8 mouse cellular contexts compared by ENCODE assay signal in the genomic region with DNA sequence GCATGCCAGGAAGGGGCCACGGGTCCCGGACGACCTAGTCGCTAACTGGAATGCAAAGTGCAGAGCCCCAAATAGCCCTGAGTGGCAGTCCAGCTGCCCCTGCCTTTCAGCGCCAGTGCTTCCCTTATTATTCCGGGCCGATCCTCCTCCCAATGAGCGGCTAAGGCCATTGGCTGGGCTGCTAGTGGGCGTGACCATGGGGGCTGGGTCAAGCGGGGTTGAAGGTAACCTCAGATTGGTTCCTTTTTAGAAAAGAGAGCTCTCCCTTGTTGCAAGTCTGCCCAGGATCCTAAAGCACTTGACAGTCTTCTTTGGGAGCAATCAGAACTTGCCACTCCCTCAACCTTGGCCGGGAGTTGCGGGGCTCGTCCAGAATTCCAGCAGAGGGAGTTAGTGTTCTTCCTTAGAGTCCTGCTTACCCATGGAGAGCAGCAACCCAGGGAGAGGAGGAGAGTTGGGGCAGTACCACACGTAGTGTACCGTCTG. TPM values are rescaled to one million over a fixed set of nuclear protein-coding genes. Genes with fewer than 3 reads are reported as not detected.
DNase-seq lines count a peak whose midpoint lies in the region; ATAC-seq and TF ChIP-seq lines count a peak whose summit lies in the region.

No protein-coding gene starts in this region.

- peak overlapping the region; percentile 100 for H3K4me2 ChIP-seq in embryonic facial prominence, embryonic 13.5 days
- H3K4me2 ChIP-seq in limb, embryonic 12.5 days: peak overlapping the region; percentile 100
- H3K4me2 ChIP-seq in midbrain, embryonic 13.5 days (replicated peaks): peak overlapping the region; percentile 99

- no peaks in the 10 kb centered on the region for H3K79me2 ChIP-seq in heart, adult 2 months (replicated peaks; ENCODE audit: control insufficient read depth, insufficient read depth, low read length)

- DNase-seq in 416B (ENCODE audit: low read depth): peak; percentile 92
- peak; percentile 89 for DNase-seq in adrenal gland, postnatal 25 days
- peak; percentile 89 to 91 for DNase-seq in heart, adult 2 months
- peak; percentile 95 for DNase-seq in kidney, adult 2 months
- peak; percentile 68 to 71 for DNase-seq in spleen, adult 18-20 months

- no peaks in the 10 kb centered on the region for H3K36me3 ChIP-seq in embryonic facial prominence, embryonic 13.5 days
- no peaks in the 10 kb centered on the region for H3K36me3 ChIP-seq in heart, adult 2 months (ENCODE audit: control insufficient read depth, insufficient read depth, low read length)
- no peaks in the 10 kb centered on the region for H3K36me3 ChIP-seq in kidney, adult 2 months (ENCODE audit: control insufficient read depth, insufficient read depth, low read length)
- no peaks in the 10 kb centered on the region for H3K36me3 ChIP-seq in limb, embryonic 12.5 days
- no peaks in the 10 kb centered on the region for H3K36me3 ChIP-seq in midbrain, embryonic 13.5 days

- no peaks in the 10 kb centered on the region for H3K27me3 ChIP-seq in embryonic facial prominence, embryonic 13.5 days
- H3K27me3 ChIP-seq in heart, adult 2 months (ENCODE audit: control insufficient read depth, insufficient read depth, low read length): no peaks in the 10 kb centered on the region
- no peaks in the 10 kb centered on the region for H3K27me3 ChIP-seq in kidney, adult 2 months (replicated peaks; ENCODE audit: control insufficient read depth, insufficient read depth, low read length)
- peaks cover 33% of the 10 kb centered on the region for H3K27me3 ChIP-seq in limb, embryonic 12.5 days
- peaks cover 53% of the 10 kb centered on the region for H3K27me3 ChIP-seq in midbrain, embryonic 13.5 days

- WGBS in embryonic facial prominence, embryonic 13.5 days: under 1% methylated on average over 15 of the region's 15 CpGs
- 2% methylated on average over 15 of the region's 15 CpGs for WGBS in heart, adult 2 months
- WGBS in kidney, adult 2 months: 3% methylated on average over 15 of the region's 15 CpGs
- 0% methylated on average over 15 of the region's 15 CpGs for WGBS in limb, embryonic 12.5 days
- 0% methylated on average over 15 of the region's 15 CpGs for WGBS in midbrain, embryonic 13.5 days

- peak; percentile 69 for ATAC-seq in embryonic facial prominence, embryonic 13.5 days (ENCODE audit: insufficient number of reproducible peaks, insufficient read depth, low FRiP score, low TSS enrichment, low read depth)
- peak; percentile 76 for ATAC-seq in limb, embryonic 12.5 days (ENCODE audit: insufficient number of reproducible peaks, insufficient read depth, low FRiP score, low TSS enrichment, low read depth)
- peak; percentile 64 for ATAC-seq in midbrain, embryonic 13.5 days

- H3K4me3 ChIP-seq in embryonic facial prominence, embryonic 13.5 days: peak overlapping the region; percentile 76
- H3K4me3 ChIP-seq in heart, adult 2 months: peak overlapping the region; percentile 78
- H3K4me3 ChIP-seq in kidney, adult 2 months (ENCODE audit: insufficient read depth, low read depth, low read length): peak overlapping the region; percentile 52
- H3K4me3 ChIP-seq in limb, embryonic 12.5 days (replicated peaks): peak overlapping the region; percentile 74
- peak overlapping the region; percentile 67 for H3K4me3 ChIP-seq in midbrain, embryonic 13.5 days (replicated peaks)

- TF ChIP-seq CTCF in heart, adult 2 months (IDR thresholded peaks at IDR 0.05): peak; percentile 66
- peak; percentile 48 for TF ChIP-seq CTCF in kidney, adult 2 months (conservative IDR thresholded peaks at IDR 0.05; ENCODE audit: insufficient read depth, insufficient read length, low read depth, low read length)

- H3K9ac ChIP-seq in embryonic facial prominence, embryonic 13.5 days: peak overlapping the region; percentile 75
- H3K9ac ChIP-seq in heart, adult 2 months (ENCODE audit: low read depth, low read length): peak overlapping the region; percentile 80
- no peak overlapping the region for H3K9ac ChIP-seq in limb, embryonic 12.5 days (replicated peaks)
- no peak overlapping the region for H3K9ac ChIP-seq in midbrain, embryonic 13.5 days (replicated peaks)

- TF ChIP-seq EP300 in heart, adult 2 months (IDR thresholded peaks at IDR 0.05; ENCODE audit: insufficient read depth, low read depth, low read length): no peak

- peak overlapping the region; percentile 39; the same call in 1 of the 2 replicates for H3K27ac ChIP-seq in embryonic facial prominence, embryonic 13.5 days
- H3K27ac ChIP-seq in heart, adult 2 months: peak overlapping the region; percentile 82
- H3K27ac ChIP-seq in kidney, adult 2 months (ENCODE audit: insufficient read depth, low read depth, low read length): peak overlapping the region; percentile 81
- H3K27ac ChIP-seq in limb, embryonic 12.5 days: peak overlapping the region; percentile 20; the same call in 1 of the 2 replicates
- no peak overlapping the region for H3K27ac ChIP-seq in midbrain, embryonic 13.5 days

- H3K4me1 ChIP-seq in embryonic facial prominence, embryonic 13.5 days: peaks cover 29% of the 10 kb centered on the region
- peaks cover 2% of the 10 kb centered on the region for H3K4me1 ChIP-seq in heart, adult 2 months (ENCODE audit: control insufficient read depth, insufficient read depth, low read length)
- peaks cover 9% of the 10 kb centered on the region for H3K4me1 ChIP-seq in kidney, adult 2 months (ENCODE audit: control insufficient read depth, insufficient read depth, low read length)
- peaks cover 29% of the 10 kb centered on the region for H3K4me1 ChIP-seq in limb, embryonic 12.5 days (replicated peaks)
- peaks cover 26% of the 10 kb centered on the region for H3K4me1 ChIP-seq in midbrain, embryonic 13.5 days (replicated peaks)

- intact Hi-C loops in heart, adult 2 months (cut with DNase I): no loop called here

- TF ChIP-seq POLR2A in heart, adult 2 months (IDR thresholded peaks at IDR 0.05; ENCODE audit: insufficient read depth, low read depth, low read length): peak; percentile 98
- TF ChIP-seq POLR2A in kidney, adult 2 months (IDR thresholded peaks at IDR 0.05; ENCODE audit: low read depth, low read length): peak; percentile 88

- H3K9me3 ChIP-seq in embryonic facial prominence, embryonic 13.5 days: no peaks in the 10 kb centered on the region
- H3K9me3 ChIP-seq in limb, embryonic 12.5 days: no peaks in the 10 kb centered on the region
- no peaks in the 10 kb centered on the region for H3K9me3 ChIP-seq in midbrain, embryonic 13.5 days

RNA-seq across cellular contexts. Expression of gene Macrod1, which starts 1.2 kb away (rescaled TPM):
- total RNA-seq in adrenal gland, postnatal 25 days (2021): 42.7 and 52.1 TPM in 2 replicates
- polyA plus RNA-seq in embryonic facial prominence, embryonic 13.5 days (2015; fragmentation: Nextera tagmentation; extraction: Ambion mirVana): 7.1 and 9.0 TPM in 2 replicates
- 100 to 1,000 TPM; 262 to 309 TPM for total RNA-seq in heart, adult 2 months (2021)
- polyA plus RNA-seq in heart, adult 2 months (2012; rRNA removed): 260 and 278 TPM in 2 replicates
- polyA plus RNA-seq in kidney, adult 2 months (2012; rRNA removed): 61.7 and 67.2 TPM in 2 replicates
- polyA plus RNA-seq in limb, embryonic 12.5 days (2016; fragmentation: Nextera tagmentation; extraction: Ambion mirVana): 12.3 and 13.2 TPM in 2 replicates
- polyA plus RNA-seq in midbrain, embryonic 13.5 days (2015; fragmentation: Nextera tagmentation; extraction: Ambion mirVana): 2.9 and 3.0 TPM in 2 replicates

RNA-seq across cellular contexts. Expression of gene Stip1, which starts 18.0 kb away (rescaled TPM):
- total RNA-seq in adrenal gland, postnatal 25 days (2021): 158 and 239 TPM in 2 replicates
- polyA plus RNA-seq in embryonic facial prominence, embryonic 13.5 days (2015; fragmentation: Nextera tagmentation; extraction: Ambion mirVana): 211 and 240 TPM in 2 replicates
- 100 to 1,000 TPM; 117 to 121 TPM for total RNA-seq in heart, adult 2 months (2021)
- 49.9 and 80.2 TPM in 2 replicates for polyA plus RNA-seq in heart, adult 2 months (2012; rRNA removed)
- polyA plus RNA-seq in kidney, adult 2 months (2012; rRNA removed): 40.6 and 51.4 TPM in 2 replicates
- polyA plus RNA-seq in limb, embryonic 12.5 days (2016; fragmentation: Nextera tagmentation; extraction: Ambion mirVana): 292 and 312 TPM in 2 replicates
- polyA plus RNA-seq in midbrain, embryonic 13.5 days (2015; fragmentation: Nextera tagmentation; extraction: Ambion mirVana): 258 and 273 TPM in 2 replicates

RNA-seq across cellular contexts. Expression of gene Fermt3, which starts 38.5 kb away (rescaled TPM):
- total RNA-seq in adrenal gland, postnatal 25 days (2021): 4.2 and 4.4 TPM in 2 replicates
- 6.9 and 7.9 TPM in 2 replicates for polyA plus RNA-seq in embryonic facial prominence, embryonic 13.5 days (2015; fragmentation: Nextera tagmentation; extraction: Ambion mirVana)
- total RNA-seq in heart, adult 2 months (2021): 1 to 10 TPM; 5.2 to 9.0 TPM
- polyA plus RNA-seq in heart, adult 2 months (2012; rRNA removed): 4.7 and 7.8 TPM in 2 replicates
- polyA plus RNA-seq in kidney, adult 2 months (2012; rRNA removed): 5.2 and 9.2 TPM in 2 replicates
- polyA plus RNA-seq in limb, embryonic 12.5 days (2016; fragmentation: Nextera tagmentation; extraction: Ambion mirVana): 7.1 and 7.8 TPM in 2 replicates
- 3.9 and 4.8 TPM in 2 replicates for polyA plus RNA-seq in midbrain, embryonic 13.5 days (2015; fragmentation: Nextera tagmentation; extraction: Ambion mirVana)

RNA-seq across cellular contexts. Expression of gene Flrt1, which starts 47.8 kb away (rescaled TPM):
- 1.6 and 2.0 TPM in 2 replicates for total RNA-seq in adrenal gland, postnatal 25 days (2021)
- polyA plus RNA-seq in embryonic facial prominence, embryonic 13.5 days (2015; fragmentation: Nextera tagmentation; extraction: Ambion mirVana): 13.0 and 13.6 TPM in 2 replicates
- total RNA-seq in heart, adult 2 months (2021): 1 to 10 TPM; 1.1 to 1.2 TPM
- 0.84 and 0.94 TPM in 2 replicates for polyA plus RNA-seq in heart, adult 2 months (2012; rRNA removed)
- 23.1 and 25.1 TPM in 2 replicates for polyA plus RNA-seq in kidney, adult 2 months (2012; rRNA removed)
- 3.5 and 4.4 TPM in 2 replicates for polyA plus RNA-seq in limb, embryonic 12.5 days (2016; fragmentation: Nextera tagmentation; extraction: Ambion mirVana)
- 8.3 and 9.2 TPM in 2 replicates for polyA plus RNA-seq in midbrain, embryonic 13.5 days (2015; fragmentation: Nextera tagmentation; extraction: Ambion mirVana)

Comparison
In these comparisons a context has a peak if more than half of its experiments do, and no peak if none do; other contexts are left out.
1. H3K9ac ChIP-seq: peak in embryonic facial prominence, embryonic 13.5 days (single experiment) and heart, adult 2 months (single experiment); none in limb, embryonic 12.5 days (single experiment) and midbrain, embryonic 13.5 days (single experiment).
2. Peak in every context shown above with its lines, with median percentiles within 50 percentile points of each other: DNase-seq, ATAC-seq, H3K4me2 ChIP-seq and H3K4me3 ChIP-seq.